Mouse (Mus musculus) liver, postnatal 0 days (tissue): ENCODE measurements at regions not wholly inside any gene's neighbourhood (a gene's known extent, or its start where the extent isn't known, plus 50 kb on each side); places are given as distances from the start of the nearest gene placed in this dataset.

Source experiments
- ATAC-seq: fragments of 200-750 bp; cut with Nextera tagmentation; 2 replicates; pipeline ENCODE4 v1.8.0; 2017; ENCODE audit warnings: mild to moderate bottlenecking, moderate library complexity
- DNase-seq: peaks from one replicate; pipeline ENCODE4 v3.0.0-alpha.2; 2016
- H3K27ac ChIP-seq: fragments of 300-500 bp; sonication (generic); 2 replicates; pipeline ENCODE4 v1.5.1; 2014; ENCODE audit warnings: antibody characterized with exemption, moderate library complexity, mild to moderate bottlenecking, low read depth
- H3K27me3 ChIP-seq: fragments of 300-500 bp; sonication (generic); 2 replicates; pipeline ENCODE4 v1.6.1; 2014; ENCODE audit warnings: low read length, control low read depth, mixed read lengths; ENCODE audit not compliant: insufficient read depth
- H3K36me3 ChIP-seq: fragments of 300-500 bp; sonication (generic); replicated peaks from 2 replicates; pipeline ENCODE4 v1.6.1; 2014; ENCODE audit warnings: mild to moderate bottlenecking, control low read depth, low read length, moderate library complexity, mixed read lengths; ENCODE audit not compliant: insufficient read depth
- H3K4me1 ChIP-seq: fragments of 300-500 bp; sonication (generic); 2 replicates; pipeline ENCODE4 v1.6.1; 2014; ENCODE audit warnings: antibody characterized with exemption, mild to moderate bottlenecking, control low read depth; ENCODE audit not compliant: insufficient read depth
- H3K4me2 ChIP-seq: fragments of 300-500 bp; sonication (generic); 2 replicates; pipeline ENCODE4 v1.6.1; 2014; ENCODE audit warnings: low read depth, mild to moderate bottlenecking, low read length, moderate library complexity, mixed read lengths
- H3K4me3 ChIP-seq: fragments of 300-500 bp; sonication (generic); 2 replicates; pipeline ENCODE4 v1.5.1; 2014; ENCODE audit warnings: low read depth, low read length
- H3K9ac ChIP-seq: fragments of 300-500 bp; sonication (generic); replicated peaks from 2 replicates; pipeline ENCODE4 v1.6.1; 2014; ENCODE audit warnings: mild to moderate bottlenecking, moderate library complexity
- H3K9me3 ChIP-seq: fragments of 300-500 bp; sonication (generic); 2 replicates; pipeline ENCODE4 v1.6.1; 2016; ENCODE audit warnings: mild to moderate bottlenecking, control low read depth, low read length, mixed read lengths
- CTCF ChIP-seq: sonication (generic); IDR thresholded peaks from 2 replicates; pipeline ENCODE4 v1.5.1; 2016; ENCODE audit warnings: antibody characterized with exemption, low read depth
- EP300 ChIP-seq: IDR thresholded peaks from 2 replicates; pipeline ENCODE4 v1.6.1; 2016; ENCODE audit warnings: antibody characterized with exemption, low read depth, mild to moderate bottlenecking
- WGBS: fragments of 180-500 bp; shearing (Covaris S2); extraction: QIAGEN DNeasy Blood & Tissue Kit; methylation state at CpG from one replicate; pipeline ENCODE4 v1.1.7; 2014; ENCODE audit not compliant: insufficient replicate concordance; 5-methylcytosine and 5-hydroxymethylcytosine counted together

GRCm38 (mm10) chr6:93348141-93348540 lies 404.8 kb upstream of the Adamts9 start:
- WGBS = 73% methylated on average over 3 of the region's 3 CpGs
- no peak for TF ChIP-seq EP300
- TF ChIP-seq CTCF = no peak
- no peak overlapping the region for H3K4me3 ChIP-seq
- ATAC-seq = no peak
- H3K4me1 ChIP-seq = no peaks in the 10 kb centered on the region
- no peak overlapping the region for H3K4me2 ChIP-seq
- no peak overlapping the region for H3K27ac ChIP-seq
- H3K36me3 ChIP-seq = no peaks in the 10 kb centered on the region
- no peak for DNase-seq
- H3K27me3 ChIP-seq = no peaks in the 10 kb centered on the region
- no peak overlapping the region for H3K9ac ChIP-seq
- H3K9me3 ChIP-seq = no peaks in the 10 kb centered on the region

- 59% methylated on average over 2 of the region's 2 CpGs for WGBS
- ATAC-seq (no peak), DNase-seq (no peak)
- H3K4me1 ChIP-seq = no peaks in the 10 kb centered on the region
- no peak overlapping the region for H3K27ac ChIP-seq
- H3K9ac ChIP-seq = no peak overlapping the region
- H3K9me3 ChIP-seq = no peaks in the 10 kb centered on the region
- TF ChIP-seq CTCF (no peak), EP300 (no peak)
- no peaks in the 10 kb centered on the region for H3K36me3 ChIP-seq
- H3K4me3 ChIP-seq = no peak overlapping the region
- H3K27me3 ChIP-seq = no peaks in the 10 kb centered on the region
- H3K4me2 ChIP-seq = no peak overlapping the region
These were observed 385.4 kb upstream of the Adamts9 start for GRCm38 (mm10) chr6:93328683-93329082.

DNA sequence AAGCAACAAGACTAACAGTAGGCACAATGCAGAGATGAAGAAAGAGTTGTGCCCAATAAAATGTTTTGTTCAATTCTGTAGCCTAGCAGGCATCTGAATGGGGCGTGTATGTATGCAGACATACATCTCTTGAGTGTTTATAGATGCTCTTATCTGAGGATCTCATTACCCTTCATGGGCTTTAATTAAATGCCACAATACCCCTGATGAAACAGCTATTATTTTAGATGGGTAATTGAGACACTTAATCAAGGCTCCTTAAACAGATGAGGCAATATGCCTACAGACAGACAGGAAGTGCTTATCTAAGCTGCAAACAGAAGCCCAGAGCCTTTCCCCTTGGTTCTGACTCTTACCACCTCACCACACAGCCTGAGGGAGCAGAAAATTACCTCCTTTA lies 384.6 kb upstream of the Adamts9 start:
- Histone ChIP-seq H3K4me1 (no peaks in the 10 kb centered on the region), H3K9ac (no peak overlapping the region), H3K4me3 (no peak overlapping the region), H3K4me2 (no peak overlapping the region), H3K27me3 (no peaks in the 10 kb centered on the region), H3K9me3 (no peaks in the 10 kb centered on the region), H3K27ac (no peak overlapping the region), H3K36me3 (no peaks in the 10 kb centered on the region)
- DNase-seq (no peak), ATAC-seq (no peak)
- TF ChIP-seq CTCF (no peak), EP300 (no peak)
- 74% methylated on average over 1 of the region's 1 CpGs for WGBS

DNA sequence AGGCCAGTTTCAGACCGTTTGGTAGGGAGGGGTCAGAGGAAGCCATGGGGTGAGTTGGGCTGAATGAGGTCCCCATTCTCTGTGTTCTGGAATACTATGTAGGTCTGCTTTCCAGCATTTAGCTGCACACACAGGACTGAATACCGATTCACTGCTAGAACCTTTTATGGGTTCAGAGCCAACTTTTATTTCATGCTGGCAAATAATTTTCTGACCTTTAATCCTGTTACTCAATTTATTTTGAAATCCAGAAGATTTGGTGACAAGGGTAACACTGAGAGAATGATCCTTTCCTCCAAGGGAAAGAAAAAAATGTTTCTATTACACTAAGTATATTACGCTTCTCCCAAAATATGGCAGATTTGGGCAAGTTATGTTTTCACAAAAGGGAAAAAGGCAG lies 380.6 kb upstream of the Adamts9 start:
- H3K9ac ChIP-seq = no peak overlapping the region
- no peak overlapping the region for H3K27ac ChIP-seq
- H3K27me3 ChIP-seq = no peaks in the 10 kb centered on the region
- DNase-seq (no peak), ATAC-seq (no peak)
- 78% methylated on average over 3 of the region's 3 CpGs for WGBS
- H3K36me3 ChIP-seq = no peaks in the 10 kb centered on the region
- no peaks in the 10 kb centered on the region for H3K9me3 ChIP-seq
- TF ChIP-seq CTCF (no peak), EP300 (no peak)
- H3K4me2 ChIP-seq = no peak overlapping the region
- H3K4me3 ChIP-seq = no peak overlapping the region
- H3K4me1 ChIP-seq = no peaks in the 10 kb centered on the region

GRCm38 (mm10) chr6:93314625-93315024 lies 371.3 kb upstream of the Adamts9 start:
- no peak overlapping the region for H3K9ac ChIP-seq
- H3K9me3 ChIP-seq = no peaks in the 10 kb centered on the region
- H3K27me3 ChIP-seq = no peaks in the 10 kb centered on the region
- no peaks in the 10 kb centered on the region for H3K4me1 ChIP-seq
- no peak overlapping the region for H3K4me3 ChIP-seq
- ATAC-seq (no peak), DNase-seq (no peak)
- no peak overlapping the region for H3K27ac ChIP-seq
- no peaks in the 10 kb centered on the region for H3K36me3 ChIP-seq
- TF ChIP-seq CTCF (no peak), EP300 (no peak)
- no peak overlapping the region for H3K4me2 ChIP-seq
- WGBS = 49% methylated on average over 5 of the region's 5 CpGs

DNA sequence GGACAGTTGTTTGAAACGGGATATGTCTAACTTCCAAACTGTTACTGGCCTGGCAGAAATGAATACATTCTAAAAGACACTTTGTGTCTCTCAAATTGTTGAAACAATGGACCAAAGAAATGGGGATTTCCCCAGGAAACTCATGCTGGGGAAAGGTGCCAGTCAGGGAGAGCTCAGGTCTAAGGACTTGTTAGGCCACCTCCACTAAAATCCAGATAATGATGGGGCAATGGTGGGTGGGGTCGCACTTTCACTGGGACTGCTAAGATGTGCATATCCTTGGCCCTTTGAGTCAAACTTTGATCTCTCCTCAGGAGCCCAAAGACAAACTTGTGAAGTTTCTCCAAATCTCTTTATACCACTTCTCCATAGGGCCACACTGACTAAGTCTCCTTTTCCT lies 361.9 kb upstream of the Adamts9 start:
- no peak for TF ChIP-seq EP300
- no peak for TF ChIP-seq CTCF
- no peak overlapping the region for H3K4me3 ChIP-seq
- no peaks in the 10 kb centered on the region for H3K36me3 ChIP-seq
- no peak overlapping the region for H3K27ac ChIP-seq
- DNase-seq (no peak), ATAC-seq (no peak)
- WGBS = 22% methylated on average over 2 of the region's 2 CpGs
- H3K4me1 ChIP-seq = no peaks in the 10 kb centered on the region
- no peak overlapping the region for H3K9ac ChIP-seq
- H3K9me3 ChIP-seq = no peaks in the 10 kb centered on the region
- no peaks in the 10 kb centered on the region for H3K27me3 ChIP-seq
- H3K4me2 ChIP-seq = no peak overlapping the region

- DNase-seq = no peak
- no peak for ATAC-seq
- no peaks in the 10 kb centered on the region for H3K36me3 ChIP-seq
These were observed 354.7 kb upstream of the Adamts9 start for GRCm38 (mm10) chr6:93297975-93298374.

More at GRCm38 (mm10) chr6:93297975-93298374, 354.7 kb upstream of the Adamts9 start:
- H3K4me1 ChIP-seq = no peaks in the 10 kb centered on the region
- no peak overlapping the region for H3K4me2 ChIP-seq
- 35% methylated on average over 6 of the region's 6 CpGs for WGBS
- no peak overlapping the region for H3K9ac ChIP-seq
- H3K4me3 ChIP-seq = no peak overlapping the region
- no peaks in the 10 kb centered on the region for H3K27me3 ChIP-seq
- no peak for TF ChIP-seq EP300
- no peak for TF ChIP-seq CTCF
- no peak overlapping the region for H3K27ac ChIP-seq
- no peaks in the 10 kb centered on the region for H3K9me3 ChIP-seq
